Mouse (Mus musculus): ENCODE measurements around the gene Hist3h2a. TPM values are rescaled to one million over a fixed set of nuclear protein-coding genes. Genes with fewer than 3 reads are reported as not detected.

The Hist3h2a gene
- polyA plus RNA-seq, 1 experiment from 2014 or later: 16.7 TPM

- ATAC-seq: no peak
- H3K4me3 ChIP-seq (ENCODE audit: low read depth, low read length): no peak overlapping the region
- H3K27me3 ChIP-seq (replicated peaks; ENCODE audit: control insufficient read depth, insufficient read depth, low read length): no peaks in the 10 kb centered on the region
- H3K27ac ChIP-seq (ENCODE audit: low read depth, low read length): no peak overlapping the region
- no peaks in the 10 kb centered on the region for H3K4me1 ChIP-seq (replicated peaks; ENCODE audit: control insufficient read depth, insufficient read depth, low read length)
- no peak for TF ChIP-seq CTCF (IDR thresholded peaks at IDR 0.05; ENCODE audit: low read depth)
- WGBS: 73% methylated on average over 3 of the region's 4 CpGs
- H3K36me3 ChIP-seq (ENCODE audit: control insufficient read depth, insufficient read depth): peaks cover 14% of the 10 kb centered on the region
- H3K9me3 ChIP-seq (ENCODE audit: control insufficient read depth): no peaks in the 10 kb centered on the region
- H3K4me2 ChIP-seq (replicated peaks; ENCODE audit: low read depth): no peak overlapping the region
- no peak overlapping the region for H3K9ac ChIP-seq (ENCODE audit: low read depth, low read length)
Measured at GRCm38 (mm10) chr11:58929055-58929454, 25.4 kb upstream of the Hist3h2a start.

GRCm38 (mm10) chr11:58929641-58930040 is 24.8 kb upstream of the Hist3h2a start:
- H3K4me3 ChIP-seq (ENCODE audit: low read depth, low read length): no peak overlapping the region
- no peaks in the 10 kb centered on the region for H3K9me3 ChIP-seq (ENCODE audit: control insufficient read depth)
- 24% methylated on average over 3 of the region's 3 CpGs for WGBS
- no peaks in the 10 kb centered on the region for H3K27me3 ChIP-seq (replicated peaks; ENCODE audit: control insufficient read depth, insufficient read depth, low read length)
- H3K27ac ChIP-seq (ENCODE audit: low read depth, low read length): no peak overlapping the region
- H3K36me3 ChIP-seq (ENCODE audit: control insufficient read depth, insufficient read depth): peaks cover 20% of the 10 kb centered on the region
- no peaks in the 10 kb centered on the region for H3K4me1 ChIP-seq (replicated peaks; ENCODE audit: control insufficient read depth, insufficient read depth, low read length)
- no peak overlapping the region for H3K9ac ChIP-seq (ENCODE audit: low read depth, low read length)
- ATAC-seq: no peak
- H3K4me2 ChIP-seq (replicated peaks; ENCODE audit: low read depth): no peak overlapping the region
- TF ChIP-seq CTCF (IDR thresholded peaks at IDR 0.05; ENCODE audit: low read depth): no peak

GRCm38 (mm10) chr11:58930254-58930653 is 24.2 kb upstream of the Hist3h2a start:
- Histone ChIP-seq H3K27me3 (replicated peaks; ENCODE audit: control insufficient read depth, insufficient read depth, low read length) (no peaks in the 10 kb centered on the region), H3K4me1 (replicated peaks; ENCODE audit: control insufficient read depth, insufficient read depth, low read length) (no peaks in the 10 kb centered on the region), H3K9me3 (ENCODE audit: control insufficient read depth) (no peaks in the 10 kb centered on the region), H3K4me3 (ENCODE audit: low read depth, low read length) (no peak overlapping the region), H3K9ac (ENCODE audit: low read depth, low read length) (no peak overlapping the region), H3K36me3 (ENCODE audit: control insufficient read depth, insufficient read depth) (peaks cover 20% of the 10 kb centered on the region), H3K4me2 (replicated peaks; ENCODE audit: low read depth) (no peak overlapping the region), H3K27ac (ENCODE audit: low read depth, low read length) (no peak overlapping the region)
- ATAC-seq: no peak
- WGBS: 76% methylated on average over 3 of the region's 3 CpGs
- no peak for TF ChIP-seq CTCF (IDR thresholded peaks at IDR 0.05; ENCODE audit: low read depth)

- H3K27me3 ChIP-seq (replicated peaks; ENCODE audit: control insufficient read depth, insufficient read depth, low read length): no peaks in the 10 kb centered on the region
- peaks cover 31% of the 10 kb centered on the region for H3K36me3 ChIP-seq (ENCODE audit: control insufficient read depth, insufficient read depth)
- H3K4me1 ChIP-seq (replicated peaks; ENCODE audit: control insufficient read depth, insufficient read depth, low read length): no peaks in the 10 kb centered on the region
- 43% methylated on average over 4 of the region's 4 CpGs for WGBS
- H3K27ac ChIP-seq (ENCODE audit: low read depth, low read length): peak overlapping the region; percentile 2; the same call in 1 of the 2 replicates
- no peak for ATAC-seq
- H3K9ac ChIP-seq (ENCODE audit: low read depth, low read length): no peak overlapping the region
- no peak overlapping the region for H3K4me2 ChIP-seq (replicated peaks; ENCODE audit: low read depth)
- peak; percentile 66 for TF ChIP-seq CTCF (IDR thresholded peaks at IDR 0.05; ENCODE audit: low read depth)
- no peaks in the 10 kb centered on the region for H3K9me3 ChIP-seq (ENCODE audit: control insufficient read depth)
- H3K4me3 ChIP-seq (ENCODE audit: low read depth, low read length): no peak overlapping the region
Measured at GRCm38 (mm10) chr11:58931576-58931975, 22.9 kb upstream of the Hist3h2a start.

- peak overlapping the region; percentile 89 for H3K9ac ChIP-seq (ENCODE audit: low read depth, low read length)
- H3K9me3 ChIP-seq (ENCODE audit: control insufficient read depth): no peaks in the 10 kb centered on the region
- WGBS: 1% methylated on average over 13 of the region's 13 CpGs
- no peak for TF ChIP-seq CTCF (IDR thresholded peaks at IDR 0.05; ENCODE audit: low read depth)
- peak overlapping the region; percentile 98 for H3K4me2 ChIP-seq (replicated peaks; ENCODE audit: low read depth)
- no peaks in the 10 kb centered on the region for H3K27me3 ChIP-seq (replicated peaks; ENCODE audit: control insufficient read depth, insufficient read depth, low read length)
- peak overlapping the region; percentile 91; the same call in 1 of the 2 replicates for H3K27ac ChIP-seq (ENCODE audit: low read depth, low read length)
- ATAC-seq: no peak
- peaks cover 31% of the 10 kb centered on the region for H3K36me3 ChIP-seq (ENCODE audit: control insufficient read depth, insufficient read depth)
- no peaks in the 10 kb centered on the region for H3K4me1 ChIP-seq (replicated peaks; ENCODE audit: control insufficient read depth, insufficient read depth, low read length)
- H3K4me3 ChIP-seq (ENCODE audit: low read depth, low read length): peak overlapping the region; percentile 84
Measured at GRCm38 (mm10) chr11:58937909-58938308, 16.6 kb upstream of the Hist3h2a start.

- peak within 1 kb of the TSS; percentile 84 for H3K4me3 ChIP-seq (ENCODE audit: low read depth, low read length)
- H3K9ac ChIP-seq (ENCODE audit: low read depth, low read length): peak within 1 kb of the TSS; percentile 89
- WGBS: under 1% methylated on average over 95 of the region's 95 CpGs
- H3K4me1 ChIP-seq (replicated peaks; ENCODE audit: control insufficient read depth, insufficient read depth, low read length): no peaks in the 10 kb centered on the region
- no peaks in the 10 kb centered on the region for H3K27me3 ChIP-seq (replicated peaks; ENCODE audit: control insufficient read depth, insufficient read depth, low read length)
- H3K9me3 ChIP-seq (ENCODE audit: control insufficient read depth): no peaks in the 10 kb centered on the region
- peak; percentile 98 for ATAC-seq
- H3K4me2 ChIP-seq (replicated peaks; ENCODE audit: low read depth): peak within 1 kb of the TSS; percentile 98
- peak within 1 kb of the TSS; percentile 91 for H3K27ac ChIP-seq (ENCODE audit: low read depth, low read length)
- TF ChIP-seq CTCF (IDR thresholded peaks at IDR 0.05; ENCODE audit: low read depth): no peak
- peaks cover 25% of the 10 kb centered on the region for H3K36me3 ChIP-seq (ENCODE audit: control insufficient read depth, insufficient read depth)
Measured at GRCm38 (mm10) chr11:58938322-58939087, 16.0 kb upstream of the Hist3h2a start, which contains the start of gene Rnf187. TSS of gene Rnf187 (minus strand) at chr11:58938916.

Data from intestine, postnatal 0 days (tissue).